Mouse (Mus musculus): ENCODE data around the gene Clip2. TPM values are rescaled to one million over a fixed set of nuclear protein-coding genes. Genes with fewer than 3 reads are reported as not detected.

The Clip2 gene
- polyA plus RNA-seq (2014; fragmentation: Illumina TruSeq; extraction: RNeasy Lipid Tissue Mini Kit (QIAGEN cat#74804)) = 0.48 TPM

DNA sequence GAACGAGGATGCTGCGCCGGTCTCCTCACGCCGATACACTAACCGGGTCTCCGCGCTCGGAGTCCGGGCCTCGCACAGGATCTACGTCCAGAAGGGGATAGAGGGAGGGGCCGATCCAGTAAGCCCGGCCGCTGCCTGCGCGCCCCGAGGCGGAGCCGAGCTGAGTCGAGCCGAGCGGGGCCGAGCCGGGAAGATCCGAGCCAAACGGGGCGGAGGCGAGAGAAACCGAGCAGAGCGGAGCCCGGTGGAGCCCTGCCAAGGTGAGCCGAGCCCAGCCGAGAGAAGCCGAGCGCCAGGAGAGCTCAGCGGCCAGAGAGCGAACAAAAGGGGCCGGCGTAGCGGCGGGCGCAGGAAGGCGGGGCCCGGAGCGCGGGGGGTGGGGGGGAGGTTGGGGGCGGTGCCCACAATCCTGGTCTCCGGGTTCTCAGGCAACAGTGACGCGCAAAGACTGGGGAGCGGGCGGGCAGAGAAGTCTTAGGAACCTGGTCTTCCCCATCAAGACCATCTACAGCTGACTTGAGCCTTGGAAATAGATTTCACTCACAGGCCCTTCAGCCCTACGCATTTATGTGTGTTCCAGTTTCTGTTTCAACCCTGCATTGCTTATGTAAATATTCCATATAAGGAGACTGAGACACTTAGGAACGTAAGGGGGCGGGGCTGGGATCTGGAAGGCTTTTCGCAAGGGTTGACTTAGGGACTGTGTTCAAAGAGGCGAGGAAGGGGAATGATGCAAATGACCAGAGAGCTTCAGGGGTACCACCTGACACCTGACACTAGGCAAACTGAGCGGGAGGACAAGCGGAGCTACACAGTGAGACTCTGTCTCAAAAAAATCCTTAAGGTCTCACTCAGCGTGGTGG is at the start of gene Clip2:
Gene Clip2 (minus strand): TSS at position 325 of the 863 bp plus-strand sequence.

DNA sequence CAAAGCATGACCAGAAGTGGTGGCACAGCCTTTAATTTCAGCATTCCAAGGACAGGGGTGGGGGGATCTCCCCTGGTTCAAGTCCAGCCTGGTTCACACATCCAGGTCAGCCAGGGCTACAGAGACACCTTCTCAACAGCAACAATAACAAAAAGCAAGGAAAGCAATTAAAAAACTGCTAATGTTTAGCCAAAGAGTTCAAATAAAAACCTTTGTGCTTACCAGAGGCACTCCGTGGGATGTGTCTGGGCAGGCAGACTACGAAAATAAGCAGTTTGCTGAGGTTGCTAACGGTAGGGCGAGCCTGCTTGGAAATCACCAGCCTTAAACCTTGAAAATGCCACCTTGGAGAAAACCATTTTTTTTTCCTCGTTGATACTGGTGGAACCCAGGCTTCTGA is 28.9 kb upstream of the Clip2 start, which contains the start of gene Rfc2:
Gene Rfc2 (plus strand): TSS at position 221 of the 400 bp plus-strand sequence.

DNA sequence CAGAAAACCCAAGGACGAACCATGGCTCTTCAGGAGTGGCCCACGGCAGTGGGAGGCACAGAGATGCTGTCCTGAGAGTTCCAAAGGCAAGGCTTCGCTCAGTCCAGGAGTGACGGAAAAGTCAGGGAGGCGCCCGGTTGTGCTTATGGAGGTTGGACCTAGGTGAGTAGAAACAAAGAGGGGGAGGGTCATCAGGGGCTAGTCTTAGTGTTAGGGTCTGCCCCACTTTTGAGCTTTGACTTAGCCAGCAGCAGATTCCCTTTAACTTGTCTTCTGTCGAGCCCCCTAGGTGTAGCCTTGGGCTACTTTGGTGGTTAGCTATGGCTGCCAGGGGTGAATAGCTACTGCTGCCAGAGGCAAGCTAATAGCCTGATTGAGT is 7.8 kb upstream of the Clip2 start, which contains the start of gene Syna:
Gene Syna (minus strand): TSS at position 101 of the 379 bp plus-strand sequence.

DNA sequence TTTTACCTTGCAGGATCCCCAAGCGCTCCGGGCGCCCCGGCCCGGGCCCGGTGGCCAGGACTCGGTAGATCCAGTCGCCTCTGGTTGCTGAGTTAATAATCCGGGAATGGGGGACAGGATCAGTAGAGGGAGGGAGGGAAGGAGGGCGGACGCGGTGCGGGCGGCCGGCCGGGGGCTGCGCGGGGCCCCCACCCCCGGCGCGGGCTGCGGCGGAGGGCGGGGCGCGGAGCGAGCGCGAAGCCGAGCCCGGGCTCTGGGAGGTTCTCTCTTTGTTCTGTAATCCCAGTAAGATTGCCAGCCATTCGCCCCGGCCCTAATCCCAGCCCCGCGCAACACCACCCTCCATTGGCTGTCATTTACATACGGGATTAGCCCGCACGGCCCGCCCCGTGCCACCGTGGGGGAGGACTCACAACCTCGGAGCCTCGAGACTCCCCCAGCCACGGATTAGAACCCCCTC is 95.7 kb downstream of the Clip2 start, which contains the start of gene Gtf2ird1:
Gene Gtf2ird1 (minus strand): TSS at position 214 of the 460 bp plus-strand sequence.

Other genes with a start within 250 kb of the Clip2 start
- gene Gtf2i, start 237.7 kb downstream of the Clip2 start, polyA plus RNA-seq (2014; fragmentation: Illumina TruSeq; extraction: RNeasy Lipid Tissue Mini Kit (QIAGEN cat#74804)) = 150 TPM
- gene Gtf2ird1, start 95.7 kb downstream of the Clip2 start, polyA plus RNA-seq (2014; fragmentation: Illumina TruSeq; extraction: RNeasy Lipid Tissue Mini Kit (QIAGEN cat#74804)) = 8.1 TPM
- gene Syna, start 7.7 kb upstream of the Clip2 start, polyA plus RNA-seq (2014; fragmentation: Illumina TruSeq; extraction: RNeasy Lipid Tissue Mini Kit (QIAGEN cat#74804)) = not detected
- gene Rfc2, start 28.9 kb upstream of the Clip2 start, polyA plus RNA-seq (2014; fragmentation: Illumina TruSeq; extraction: RNeasy Lipid Tissue Mini Kit (QIAGEN cat#74804)) = 7.3 TPM
- gene Lat2, start 62.6 kb upstream of the Clip2 start, polyA plus RNA-seq (2014; fragmentation: Illumina TruSeq; extraction: RNeasy Lipid Tissue Mini Kit (QIAGEN cat#74804)) = 2.7 TPM
- 115 TPM for gene Eif4h, start 87.1 kb upstream of the Clip2 start, polyA plus RNA-seq (2014; fragmentation: Illumina TruSeq; extraction: RNeasy Lipid Tissue Mini Kit (QIAGEN cat#74804))
- 0.34 TPM for gene Limk1, start 136.2 kb upstream of the Clip2 start, polyA plus RNA-seq (2014; fragmentation: Illumina TruSeq; extraction: RNeasy Lipid Tissue Mini Kit (QIAGEN cat#74804))
- 3.2 TPM for gene Eln, start 194.9 kb upstream of the Clip2 start, polyA plus RNA-seq (2014; fragmentation: Illumina TruSeq; extraction: RNeasy Lipid Tissue Mini Kit (QIAGEN cat#74804))